Mouse (Mus musculus) G1E (cell line): ENCODE measurements around the gene Canx. TPM values are rescaled to one million over a fixed set of nuclear protein-coding genes. Genes with fewer than 3 reads are reported as not detected.

ENCODE experiments used
- ATAC-seq: 2 replicates; pipeline ENCODE4 v1.8.0; 2016; ENCODE audit warnings: mild to moderate bottlenecking; ENCODE audit not compliant: insufficient number of reproducible peaks, poor library complexity, low FRiP score, severe bottlenecking; ENCODE audit errors: extremely low read depth
- DNase-seq: peaks from one replicate; pipeline ENCODE4 v3.0.0; 2012; ENCODE audit warnings: low spot score
- H3K27me3 ChIP-seq: 2 replicates; pipeline ENCODE4 v1.6.1; 2012; ENCODE audit warnings: mild to moderate bottlenecking, low read length, inconsistent platforms; ENCODE audit not compliant: insufficient read depth
- H3K36me3 ChIP-seq: replicated peaks from 2 replicates; pipeline ENCODE3; 2012; ENCODE audit warnings: mild to moderate bottlenecking, inconsistent platforms
- H3K4me1 ChIP-seq: 2 replicates; pipeline ENCODE4 v1.6.1; 2012; ENCODE audit warnings: low read depth, low read length, inconsistent platforms, mixed read lengths; ENCODE audit not compliant: insufficient read depth
- H3K4me3 ChIP-seq: 2 replicates; pipeline ENCODE4 v1.5.1; 2012; ENCODE audit warnings: low read depth, mild to moderate bottlenecking, inconsistent platforms, low read length, moderate library complexity, mixed read lengths
- H3K9me3 ChIP-seq: replicated peaks from 2 replicates; pipeline ENCODE4 v1.6.1; 2012; ENCODE audit warnings: inconsistent platforms
- CTCF ChIP-seq: IDR thresholded peaks from 2 replicates; pipeline ENCODE4 v1.5.1; 2012; ENCODE audit warnings: low read depth, low read length, inconsistent platforms, mixed read lengths
- GATA1 ChIP-seq: IDR thresholded peaks from 2 replicates; pipeline ENCODE4 v1.6.1; 2012; ENCODE audit warnings: borderline replicate concordance, low read length, inconsistent platforms, mixed read lengths
- GATA2 ChIP-seq: IDR thresholded peaks from 2 replicates; pipeline ENCODE4 v1.6.1; 2012; ENCODE audit warnings: low read depth, low read length, inconsistent platforms, borderline replicate concordance
- POLR2AphosphoS5 ChIP-seq: IDR thresholded peaks from 2 replicates; pipeline ENCODE4 v1.6.1; 2012; ENCODE audit warnings: low read depth, low read length, inconsistent platforms; ENCODE audit not compliant: insufficient replicate concordance
- TAL1 ChIP-seq: conservative IDR thresholded peaks from 2 replicates; pipeline ENCODE4 v1.6.1; 2012; ENCODE audit warnings: low read depth, low read length, inconsistent platforms, mixed read lengths
- polyA plus RNA-seq: library from polyadenylated mRNA; stranded (reverse); fragments of >175 nt; gene quantifications from 2 replicates; pipeline ENCODE4 v1.2.3, GENCODE M21; 2012
- total RNA-seq, 2 experiments: library from RNA; stranded (forward) in 1 of 2; stranded (reverse) in 1 of 2; fragments of 200-1000 nt in 1 of 2; fragments of >200 nt in 1 of 2; fragmentation: Nextera tagmentation in 1 of 2; gene quantifications; 2 replicates each; pipeline ENCODE4 v1.2.3; 2014 to 2017

Canx gene
- total and polyA plus RNA-seq, 3 experiments = 61.0 to 558 (median 369) TPM

GRCm38 (mm10) chr11:50358950-50359861 is 33.7 kb upstream of the Canx start:
- H3K4me1 ChIP-seq = peaks cover 24% of the 10 kb centered on the region
- ATAC-seq (no peak), DNase-seq (no peak)
- peaks cover 48% of the 10 kb centered on the region for H3K27me3 ChIP-seq
- H3K36me3 ChIP-seq = no peaks in the 10 kb centered on the region
- TF ChIP-seq CTCF (no peak), GATA2 (no peak), POLR2AphosphoS5 (no peak), TAL1 (no peak), GATA1 (no peak)
- peaks cover 14% of the 10 kb centered on the region for H3K9me3 ChIP-seq
- peak overlapping the region; percentile 9; the same call in 1 of the 2 replicates for H3K4me3 ChIP-seq

- no peak for DNase-seq
- H3K9me3 ChIP-seq = peaks cover 14% of the 10 kb centered on the region
- H3K4me3 ChIP-seq = no peak overlapping the region
- peaks cover 15% of the 10 kb centered on the region for H3K4me1 ChIP-seq
- no peak for TF ChIP-seq GATA1
- ATAC-seq = no peak
- no peaks in the 10 kb centered on the region for H3K36me3 ChIP-seq
- H3K27me3 ChIP-seq = peaks cover 36% of the 10 kb centered on the region
Observed at GRCm38 (mm10) chr11:50355395-50355794, 29.9 kb upstream of the Canx start.

GRCm38 (mm10) chr11:50354851-50355250 is 29.4 kb upstream of the Canx start:
- ATAC-seq (no peak), DNase-seq (no peak)
- no peak overlapping the region for H3K4me3 ChIP-seq
- H3K27me3 ChIP-seq = peaks cover 35% of the 10 kb centered on the region
- TF ChIP-seq GATA1 (no peak), TAL1 (no peak), GATA2 (no peak)
- no peaks in the 10 kb centered on the region for H3K36me3 ChIP-seq
- peaks cover 15% of the 10 kb centered on the region for H3K4me1 ChIP-seq
- peaks cover 14% of the 10 kb centered on the region for H3K9me3 ChIP-seq

GRCm38 (mm10) chr11:50354162-50354561 is 28.7 kb upstream of the Canx start, which contains the start of gene Cby3:
TSS of gene Cby3 (plus strand) at chr11:50354462.
- Histone ChIP-seq H3K4me3 (no peak within 1 kb of the TSS), H3K27me3 (peaks cover 30% of the 10 kb centered on the region), H3K36me3 (no peaks in the 10 kb centered on the region), H3K4me1 (peaks cover 10% of the 10 kb centered on the region), H3K9me3 (peaks cover 9% of the 10 kb centered on the region)
- ATAC-seq (no peak), DNase-seq (no peak)
- TF ChIP-seq CTCF (no peak), POLR2AphosphoS5 (no peak), TAL1 (no peak), GATA1 (no peak), GATA2 (no peak)

GRCm38 (mm10) chr11:50352177-50352576 is 26.7 kb upstream of the Canx start:
- Histone ChIP-seq H3K4me1 (peaks cover 7% of the 10 kb centered on the region), H3K36me3 (no peaks in the 10 kb centered on the region), H3K4me3 (no peak overlapping the region), H3K9me3 (peaks cover 7% of the 10 kb centered on the region; the same call in 1 of the 2 replicates), H3K27me3 (peaks cover 16% of the 10 kb centered on the region)
- TF ChIP-seq GATA2 = no peak
- TF ChIP-seq CTCF = no peak
- no peak for TF ChIP-seq POLR2AphosphoS5
- no peak for TF ChIP-seq TAL1
- TF ChIP-seq GATA1 = no peak
- no peak for ATAC-seq
- no peak for DNase-seq

GRCm38 (mm10) chr11:50346256-50347032 is 21.0 kb upstream of the Canx start:
- no peak overlapping the region for H3K4me3 ChIP-seq
- no peaks in the 10 kb centered on the region for H3K9me3 ChIP-seq
- ATAC-seq (no peak), DNase-seq (no peak)
- no peaks in the 10 kb centered on the region for H3K36me3 ChIP-seq
- TF ChIP-seq POLR2AphosphoS5 (no peak), CTCF (no peak), GATA2 (no peak), GATA1 (no peak), TAL1 (no peak)
- no peaks in the 10 kb centered on the region for H3K4me1 ChIP-seq
- H3K27me3 ChIP-seq = peaks cover 8% of the 10 kb centered on the region
